Mouse (Mus musculus): ENCODE results near the gene Lgals3bp.
A peak's percentile ranks its signal among the peaks of the same experiment; 100 is the strongest.

The Lgals3bp gene

GRCm38 (mm10) chr11:118423266-118423971, 21.5 kb upstream of the Lgals3bp start:
- peak; percentile 67 to 68 for DNase-seq (ENCODE audit: low spot score in 2 of 2)

- no peak for DNase-seq (ENCODE audit: low spot score in 2 of 2)
These were observed 18.4 kb upstream of the Lgals3bp start for GRCm38 (mm10) chr11:118420261-118420660.

- peak; percentile 93 to 98 for DNase-seq (ENCODE audit: low spot score in 2 of 2)
These were observed 17.1 kb upstream of the Lgals3bp start, which contains the start of gene Cant1 for GRCm38 (mm10) chr11:118418834-118419504. Gene Cant1, minus strand, starts transcription at chr11:118419086.

GRCm38 (mm10) chr11:118418442-118418833, 16.5 kb upstream of the Lgals3bp start:
- DNase-seq (ENCODE audit: low spot score in 2 of 2): no peak

- DNase-seq (ENCODE audit: low spot score in 2 of 2): no peak
These were observed 15.6 kb upstream of the Lgals3bp start for GRCm38 (mm10) chr11:118417496-118417895.

- no peak for DNase-seq (ENCODE audit: low spot score in 2 of 2)
These were observed 14.2 kb upstream of the Lgals3bp start for GRCm38 (mm10) chr11:118416046-118416445.

GRCm38 (mm10) chr11:118415630-118416029, 13.7 kb upstream of the Lgals3bp start:
- DNase-seq (ENCODE audit: low spot score in 2 of 2): no peak

GRCm38 (mm10) chr11:118414270-118414669, 12.4 kb upstream of the Lgals3bp start:
- no peak for DNase-seq (ENCODE audit: low spot score in 2 of 2)

GRCm38 (mm10) chr11:118413055-118413454, 11.2 kb upstream of the Lgals3bp start:
- DNase-seq (ENCODE audit: low spot score in 2 of 2): no peak

GRCm38 (mm10) chr11:118412601-118413000, 10.7 kb upstream of the Lgals3bp start:
- DNase-seq (ENCODE audit: low spot score in 2 of 2): no peak

GRCm38 (mm10) chr11:118411271-118411670, 9.4 kb upstream of the Lgals3bp start:
- no peak for DNase-seq (ENCODE audit: low spot score in 2 of 2)

GRCm38 (mm10) chr11:118410479-118410878, 8.6 kb upstream of the Lgals3bp start:
- DNase-seq (ENCODE audit: low spot score in 2 of 2): no peak

- no peak for DNase-seq (ENCODE audit: low spot score in 2 of 2)
These were observed 8.2 kb upstream of the Lgals3bp start for GRCm38 (mm10) chr11:118410073-118410444.

GRCm38 (mm10) chr11:118409106-118410072, 7.5 kb upstream of the Lgals3bp start:
- DNase-seq (ENCODE audit: low spot score in 2 of 2): no peak

- no peak for DNase-seq (ENCODE audit: low spot score in 2 of 2)
These were observed 6.3 kb upstream of the Lgals3bp start for GRCm38 (mm10) chr11:118408051-118408740.

GRCm38 (mm10) chr11:118407318-118407910, 5.5 kb upstream of the Lgals3bp start:
- no peak for DNase-seq (ENCODE audit: low spot score in 2 of 2)

GRCm38 (mm10) chr11:118406521-118406920, 4.6 kb upstream of the Lgals3bp start:
- DNase-seq (ENCODE audit: low spot score in 2 of 2): no peak

GRCm38 (mm10) chr11:118405311-118405710, 3.4 kb upstream of the Lgals3bp start:
- no peak for DNase-seq (ENCODE audit: low spot score in 2 of 2)

GRCm38 (mm10) chr11:118403951-118404899, 2.3 kb upstream of the Lgals3bp start:
- no peak for DNase-seq (ENCODE audit: low spot score in 2 of 2)

- no peak for DNase-seq (ENCODE audit: low spot score in 2 of 2)
These were observed 1.3 kb upstream of the Lgals3bp start for GRCm38 (mm10) chr11:118403183-118403582.

Measured in frontal cortex, postnatal 25 days (tissue).